Mouse (Mus musculus): ENCODE measurements around the gene Ociad2. TPM values are rescaled to one million over a fixed set of nuclear protein-coding genes. Genes with fewer than 3 reads are reported as not detected.

Ociad2 gene
- total and polyA plus RNA-seq, 2 experiments, result 4.3 to 8.4 TPM

GRCm38 (mm10) chr5:73339779-73340722 lies 777 bp downstream of the Ociad2 start:
- Histone ChIP-seq H3K9ac (ENCODE audit: low read depth, low read length) (no peak overlapping the region), H3K27me3 (ENCODE audit: control insufficient read depth, insufficient read depth, low read length) (no peaks in the 10 kb centered on the region), H3K36me3 (ENCODE audit: control insufficient read depth, insufficient read depth, low read length) (no peaks in the 10 kb centered on the region), H3K79me2 (ENCODE audit: control insufficient read depth, insufficient read depth, low read length) (no peaks in the 10 kb centered on the region; the same call in 1 of the 2 replicates), H3K4me3 (ENCODE audit: insufficient read depth, low read depth, low read length) (no peak overlapping the region; the same call in 1 of the 2 replicates), H3K27ac (replicated peaks; ENCODE audit: insufficient read depth, low read depth, low read length) (peak overlapping the region; percentile 68), H3K4me1 (ENCODE audit: control insufficient read depth, insufficient read depth, low read length) (peaks cover 13% of the 10 kb centered on the region)
- 43% methylated on average over 9 of the region's 9 CpGs for WGBS
- TF ChIP-seq CTCF (IDR thresholded peaks at IDR 0.05; ENCODE audit: low read depth, low read length), result no peak
- TF ChIP-seq POLR2A (IDR thresholded peaks at IDR 0.05; ENCODE audit: extremely low read depth, insufficient read depth, low read length), result no peak
- peak; percentile 97 for DNase-seq (ENCODE audit: extremely low read depth, low read depth, low spot score)

- H3K9ac ChIP-seq (ENCODE audit: low read depth, low read length), result peak overlapping the region; percentile 94
- H3K4me1 ChIP-seq (ENCODE audit: control insufficient read depth, insufficient read depth, low read length), result peaks cover 13% of the 10 kb centered on the region
- H3K4me3 ChIP-seq (ENCODE audit: insufficient read depth, low read depth, low read length), result peak overlapping the region; percentile 95
- TF ChIP-seq CTCF (IDR thresholded peaks at IDR 0.05; ENCODE audit: low read depth, low read length) (no peak), POLR2A (IDR thresholded peaks at IDR 0.05; ENCODE audit: extremely low read depth, insufficient read depth, low read length) (no peak)
- no peaks in the 10 kb centered on the region for H3K36me3 ChIP-seq (ENCODE audit: control insufficient read depth, insufficient read depth, low read length)
- no peaks in the 10 kb centered on the region; the same call in 1 of the 2 replicates for H3K79me2 ChIP-seq (ENCODE audit: control insufficient read depth, insufficient read depth, low read length)
- peak overlapping the region; percentile 50 for H3K27ac ChIP-seq (replicated peaks; ENCODE audit: insufficient read depth, low read depth, low read length)
- H3K27me3 ChIP-seq (ENCODE audit: control insufficient read depth, insufficient read depth, low read length), result no peaks in the 10 kb centered on the region
- peak; percentile 22 for DNase-seq (ENCODE audit: extremely low read depth, low read depth, low spot score)
- WGBS, result 49% methylated on average over 14 of the region's 14 CpGs
Observed at GRCm38 (mm10) chr5:73338832-73339163, 2.0 kb downstream of the Ociad2 start.

- WGBS, result 5% methylated on average over 39 of the region's 41 CpGs
- H3K4me1 ChIP-seq (ENCODE audit: control insufficient read depth, insufficient read depth, low read length), result peaks cover 13% of the 10 kb centered on the region
- H3K36me3 ChIP-seq (ENCODE audit: control insufficient read depth, insufficient read depth, low read length), result no peaks in the 10 kb centered on the region
- H3K27ac ChIP-seq (replicated peaks; ENCODE audit: insufficient read depth, low read depth, low read length), result peak overlapping the region; percentile 50
- TF ChIP-seq CTCF (IDR thresholded peaks at IDR 0.05; ENCODE audit: low read depth, low read length) (no peak), POLR2A (IDR thresholded peaks at IDR 0.05; ENCODE audit: extremely low read depth, insufficient read depth, low read length) (no peak)
- H3K9ac ChIP-seq (ENCODE audit: low read depth, low read length), result peak overlapping the region; percentile 94
- no peaks in the 10 kb centered on the region for H3K27me3 ChIP-seq (ENCODE audit: control insufficient read depth, insufficient read depth, low read length)
- DNase-seq (ENCODE audit: extremely low read depth, low read depth, low spot score), result peak; percentile 41
- H3K4me3 ChIP-seq (ENCODE audit: insufficient read depth, low read depth, low read length), result peak overlapping the region; percentile 95
- no peaks in the 10 kb centered on the region; the same call in 1 of the 2 replicates for H3K79me2 ChIP-seq (ENCODE audit: control insufficient read depth, insufficient read depth, low read length)
Observed at GRCm38 (mm10) chr5:73337961-73338831, 2.6 kb downstream of the Ociad2 start.

- Histone ChIP-seq H3K4me1 (ENCODE audit: control insufficient read depth, insufficient read depth, low read length) (peaks cover 13% of the 10 kb centered on the region), H3K36me3 (ENCODE audit: control insufficient read depth, insufficient read depth, low read length) (no peaks in the 10 kb centered on the region), H3K27ac (replicated peaks; ENCODE audit: insufficient read depth, low read depth, low read length) (no peak overlapping the region), H3K27me3 (ENCODE audit: control insufficient read depth, insufficient read depth, low read length) (no peaks in the 10 kb centered on the region), H3K9ac (ENCODE audit: low read depth, low read length) (no peak overlapping the region), H3K4me3 (ENCODE audit: insufficient read depth, low read depth, low read length) (no peak overlapping the region), H3K79me2 (ENCODE audit: control insufficient read depth, insufficient read depth, low read length) (no peaks in the 10 kb centered on the region; the same call in 1 of the 2 replicates)
- WGBS, result 42% methylated on average over 5 of the region's 5 CpGs
- no peak for TF ChIP-seq CTCF (IDR thresholded peaks at IDR 0.05; ENCODE audit: low read depth, low read length)
- no peak for TF ChIP-seq POLR2A (IDR thresholded peaks at IDR 0.05; ENCODE audit: extremely low read depth, insufficient read depth, low read length)
- peak; percentile 53 for DNase-seq (ENCODE audit: extremely low read depth, low read depth, low spot score)
Observed at GRCm38 (mm10) chr5:73336448-73336847, 4.4 kb downstream of the Ociad2 start.

GRCm38 (mm10) chr5:73331002-73331401 lies 9.8 kb downstream of the Ociad2 start:
- H3K79me2 ChIP-seq (ENCODE audit: control insufficient read depth, insufficient read depth, low read length), result no peaks in the 10 kb centered on the region
- H3K4me1 ChIP-seq (ENCODE audit: control insufficient read depth, insufficient read depth, low read length), result no peaks in the 10 kb centered on the region
- no peak for DNase-seq (ENCODE audit: extremely low read depth, low read depth, low spot score)
- peaks cover 7% of the 10 kb centered on the region for H3K36me3 ChIP-seq (ENCODE audit: control insufficient read depth, insufficient read depth, low read length)
- H3K9ac ChIP-seq (ENCODE audit: low read depth, low read length), result no peak overlapping the region
- TF ChIP-seq CTCF (IDR thresholded peaks at IDR 0.05; ENCODE audit: low read depth, low read length) (no peak), POLR2A (IDR thresholded peaks at IDR 0.05; ENCODE audit: extremely low read depth, insufficient read depth, low read length) (no peak)
- H3K4me3 ChIP-seq (ENCODE audit: insufficient read depth, low read depth, low read length), result no peak overlapping the region
- H3K27me3 ChIP-seq (ENCODE audit: control insufficient read depth, insufficient read depth, low read length), result no peaks in the 10 kb centered on the region
- WGBS, result 52% methylated on average over 4 of the region's 4 CpGs
- H3K27ac ChIP-seq (replicated peaks; ENCODE audit: insufficient read depth, low read depth, low read length), result no peak overlapping the region
